Mouse (Mus musculus) small intestine, adult 2 months (tissue): ENCODE data around the gene Olfr315.
A peak's percentile ranks its signal among the peaks of the same experiment; 100 is the strongest.

ENCODE experiments used
- CTCF ChIP-seq: fragments of 200-500 bp; IDR thresholded peaks from 2 replicates; pipeline ENCODE4 v1.5.1; 2012; ENCODE audit warnings: low read depth, mild to moderate bottlenecking, control low read depth, inconsistent platforms, low read length, moderate library complexity, mixed read lengths; ENCODE audit not compliant: insufficient replicate concordance, insufficient read length; ENCODE audit errors: extremely low read depth
- POLR2A ChIP-seq: fragments of 200-500 bp; IDR thresholded peaks from 2 replicates; pipeline ENCODE4 v1.6.1; 2012; ENCODE audit warnings: low read depth, mild to moderate bottlenecking, control low read depth, inconsistent platforms, low read length, moderate library complexity

- peak; percentile 47; the same call in 1 of the 2 replicates for TF ChIP-seq CTCF
- no peak for TF ChIP-seq POLR2A
Measured at GRCm38 (mm10) chr11:58812001-58812400, 39.0 kb downstream of the Olfr315 start.
